Mouse (Mus musculus) layer of hippocampus, adult 2 months (tissue): ENCODE results near the gene Runx2. TPM values are rescaled to one million over a fixed set of nuclear protein-coding genes. Genes with fewer than 3 reads are reported as not detected.
A peak's percentile ranks its signal among the peaks of the same experiment; 100 is the strongest.

Source experiments
- DNase-seq, 2 experiments: peaks; one replicate each; pipeline ENCODE4 v3.0.0; 2022; ENCODE audit warnings: low spot score in 2 of 2
- H3K27ac ChIP-seq: fragments of 200-600 bp; 2 replicates; pipeline ENCODE4 v1.8.1; 2022
- H3K4me3 ChIP-seq: fragments of 200-600 bp; 2 replicates; pipeline ENCODE4 v1.8.1; 2022; ENCODE audit warnings: mild to moderate bottlenecking
- CTCF ChIP-seq: fragments of 200-600 bp; conservative IDR thresholded peaks from 2 replicates; pipeline ENCODE4 v1.8.1; 2022; ENCODE audit warnings: antibody characterized with exemption, mild to moderate bottlenecking, moderate library complexity
- total RNA-seq, 2 experiments: library from RNA; stranded (reverse); gene quantifications; 2 replicates each; pipeline ENCODE4 v1.2.3; 2021

Gene Runx2
- total RNA-seq, 2 experiments from 2014 or later: 15.8 to 19.7 TPM

DNA sequence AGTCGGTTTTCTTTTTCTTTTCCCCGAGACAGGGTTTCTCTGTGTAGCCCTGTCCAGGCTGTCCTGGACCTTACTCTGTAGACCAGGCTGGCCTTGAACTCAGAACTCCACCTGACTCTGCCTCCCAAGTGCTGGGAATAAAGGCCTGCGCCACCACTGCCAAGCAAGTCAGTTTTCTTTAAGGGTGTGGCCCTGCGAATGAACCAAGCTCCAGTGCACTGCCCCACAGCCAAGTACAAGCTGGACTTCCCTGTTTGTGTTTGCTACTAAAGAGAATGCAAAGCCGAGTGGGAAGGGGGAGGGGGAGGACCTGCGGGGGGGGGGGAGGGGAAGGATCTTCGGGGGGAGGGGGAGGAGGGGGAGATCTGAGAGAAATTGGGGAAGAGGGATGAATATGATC lies 121.0 kb downstream of the Runx2 start:
- no peak for DNase-seq
- Histone ChIP-seq H3K27ac (no peak overlapping the region), H3K4me3 (no peak overlapping the region)
- TF ChIP-seq CTCF: no peak

- Histone ChIP-seq H3K4me3 (no peak overlapping the region), H3K27ac (no peak overlapping the region)
- no peak for TF ChIP-seq CTCF
- no peak for DNase-seq
Measured at GRCm38 (mm10) chr17:44691517-44691916, 123.1 kb downstream of the Runx2 start.

DNA sequence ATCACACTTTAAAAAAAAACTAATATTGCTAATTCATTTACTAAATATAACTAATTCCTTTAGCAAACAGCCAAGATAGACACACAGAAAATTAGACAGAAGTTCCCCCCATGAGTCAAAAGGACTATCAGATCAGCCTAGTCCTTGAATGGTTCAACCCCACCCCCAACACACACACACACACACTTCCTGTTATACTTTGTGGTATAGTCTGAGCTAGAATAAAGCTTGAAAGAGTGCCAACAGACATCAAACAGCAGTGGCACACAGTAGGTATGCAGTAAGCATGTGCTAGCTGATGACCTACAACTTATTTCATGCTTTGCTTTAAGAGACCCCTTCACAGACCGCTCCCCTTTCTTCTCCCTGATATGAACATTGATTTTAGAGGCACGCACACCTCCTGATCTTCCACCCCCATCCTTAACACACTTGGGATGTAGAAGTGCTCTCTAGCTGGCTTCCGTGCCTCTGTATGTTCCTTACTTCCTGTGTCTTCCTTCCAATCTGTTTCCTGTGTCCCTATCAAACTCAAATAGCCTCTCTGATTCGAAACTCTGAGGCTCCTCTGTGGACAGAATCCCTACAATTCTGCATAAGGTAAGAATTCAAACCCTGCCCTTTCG lies 124.1 kb downstream of the Runx2 start:
- no peak for DNase-seq
- Histone ChIP-seq H3K4me3 (no peak overlapping the region), H3K27ac (no peak overlapping the region)
- no peak for TF ChIP-seq CTCF

- Histone ChIP-seq H3K4me3 (no peak overlapping the region), H3K27ac (no peak overlapping the region)
- TF ChIP-seq CTCF: no peak
- DNase-seq: no peak
Measured at GRCm38 (mm10) chr17:44688306-44688705, 126.3 kb downstream of the Runx2 start.

GRCm38 (mm10) chr17:44685514-44685913 lies 129.1 kb downstream of the Runx2 start:
- H3K4me3 ChIP-seq: no peak overlapping the region
- H3K27ac ChIP-seq: peak overlapping the region; percentile 60; the same call in 1 of the 2 replicates
- peak; percentile 33 to 42 for DNase-seq
- TF ChIP-seq CTCF: peak; percentile 17; the same call in 1 of the 2 replicates

DNA sequence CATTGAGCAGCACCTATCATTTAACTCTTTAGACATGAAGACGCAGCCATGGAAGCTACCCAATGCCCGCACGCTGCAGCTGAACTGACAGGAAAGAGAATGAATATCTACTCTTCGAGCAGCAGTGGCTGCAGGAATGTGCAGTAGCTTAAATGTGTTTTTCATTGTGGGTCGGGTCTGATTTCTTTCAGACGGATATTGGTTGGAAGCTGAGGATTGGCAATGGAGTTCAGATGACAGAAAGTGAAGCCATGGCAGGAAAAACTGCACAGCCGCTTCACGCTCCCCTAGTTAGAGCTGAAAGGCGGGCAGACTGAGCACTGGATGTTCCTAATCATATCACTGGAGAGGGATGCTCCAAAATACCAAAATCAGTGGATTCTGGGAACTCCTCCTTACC lies 131.6 kb downstream of the Runx2 start:
- no peak for DNase-seq
- Histone ChIP-seq H3K4me3 (no peak overlapping the region), H3K27ac (peak overlapping the region; percentile 52; the same call in 1 of the 2 replicates)
- TF ChIP-seq CTCF: no peak

DNA sequence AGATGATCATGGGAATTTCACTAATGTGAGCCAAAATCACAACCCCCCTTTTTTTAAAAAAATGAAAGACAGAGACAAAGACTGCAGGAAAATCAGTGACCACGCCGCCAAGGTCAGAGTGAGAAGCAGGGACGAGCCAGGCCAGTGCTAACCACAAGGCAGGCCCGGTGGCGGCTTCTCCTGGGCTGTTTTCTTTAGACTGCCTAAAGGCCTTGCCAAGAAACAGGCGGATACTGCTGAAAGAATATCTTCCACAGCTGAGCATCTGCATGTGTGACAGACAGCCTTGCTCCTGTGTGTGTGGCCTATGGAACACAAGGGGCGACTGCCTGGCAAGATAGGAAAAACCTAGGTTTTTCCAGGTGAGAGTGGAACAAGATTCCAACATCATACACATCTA lies 136.8 kb downstream of the Runx2 start:
- Histone ChIP-seq H3K27ac (peak overlapping the region; percentile 55; the same call in 1 of the 2 replicates), H3K4me3 (no peak overlapping the region)
- TF ChIP-seq CTCF: no peak
- DNase-seq: no peak

- TF ChIP-seq CTCF: peak; percentile 59
- H3K4me3 ChIP-seq: no peak overlapping the region
- peak overlapping the region; percentile 64; the same call in 1 of the 2 replicates for H3K27ac ChIP-seq
- no peak for DNase-seq
Measured at GRCm38 (mm10) chr17:44672806-44673205, 141.8 kb downstream of the Runx2 start.

- no peak for TF ChIP-seq CTCF
- no peak overlapping the region for H3K4me3 ChIP-seq
- DNase-seq: peak; percentile 56 to 64
- H3K27ac ChIP-seq: peak overlapping the region; percentile 64; the same call in 1 of the 2 replicates
Measured at GRCm38 (mm10) chr17:44671946-44672692, 142.5 kb downstream of the Runx2 start.

- DNase-seq: no peak
- TF ChIP-seq CTCF: no peak
- H3K4me3 ChIP-seq: no peak overlapping the region
- no peak overlapping the region for H3K27ac ChIP-seq
Measured at GRCm38 (mm10) chr17:44669985-44670384, 144.6 kb downstream of the Runx2 start.

DNA sequence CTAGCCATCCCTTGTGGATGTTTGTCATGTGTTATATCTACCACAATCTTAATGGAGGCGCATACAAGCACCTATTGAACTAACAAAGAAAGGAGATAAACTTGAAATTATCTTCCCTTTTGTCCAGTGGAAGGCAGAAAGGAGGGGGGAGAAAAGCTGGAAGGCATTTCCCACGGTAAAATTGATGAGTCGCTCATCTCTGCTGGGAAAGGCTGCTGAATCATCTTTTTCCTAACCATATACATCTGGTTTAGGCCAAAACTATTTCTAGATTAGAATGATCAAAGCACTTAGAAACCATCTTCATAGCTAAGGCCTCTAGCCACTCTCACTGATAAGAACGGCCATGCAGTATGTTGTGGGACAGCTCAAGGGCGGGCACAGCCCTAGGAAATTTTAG lies 147.3 kb downstream of the Runx2 start:
- Histone ChIP-seq H3K4me3 (no peak overlapping the region), H3K27ac (peak overlapping the region; percentile 23)
- no peak for DNase-seq
- no peak for TF ChIP-seq CTCF

DNA sequence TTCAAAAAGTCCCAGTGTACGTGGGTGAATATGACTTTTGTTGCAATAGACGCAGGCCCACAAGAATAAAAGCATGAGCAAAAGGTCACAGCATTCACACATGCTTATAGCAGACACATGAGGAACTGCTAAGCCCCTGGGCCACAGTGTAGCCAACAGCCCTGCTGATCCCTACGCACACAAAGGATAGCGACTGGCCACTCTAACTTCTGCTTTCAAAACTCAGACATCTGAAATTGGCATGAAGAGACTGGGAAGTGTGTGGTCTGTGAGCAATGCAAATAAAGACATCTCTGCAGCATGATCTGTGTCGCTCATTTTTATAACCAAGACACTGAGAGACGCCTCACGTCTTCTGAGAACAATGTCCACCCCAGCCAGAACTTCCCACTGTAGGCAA lies 150.7 kb downstream of the Runx2 start:
- H3K27ac ChIP-seq: no peak overlapping the region
- no peak for TF ChIP-seq CTCF
- H3K4me3 ChIP-seq: no peak overlapping the region
- DNase-seq: no peak

- no peak overlapping the region for H3K27ac ChIP-seq
- DNase-seq: no peak
- no peak for TF ChIP-seq CTCF
- H3K4me3 ChIP-seq: no peak overlapping the region
Measured at GRCm38 (mm10) chr17:44663208-44663607, 151.4 kb downstream of the Runx2 start.
